Comparison of ENCODE assay signal across 9 mouse cellular contexts in the genomic region with DNA sequence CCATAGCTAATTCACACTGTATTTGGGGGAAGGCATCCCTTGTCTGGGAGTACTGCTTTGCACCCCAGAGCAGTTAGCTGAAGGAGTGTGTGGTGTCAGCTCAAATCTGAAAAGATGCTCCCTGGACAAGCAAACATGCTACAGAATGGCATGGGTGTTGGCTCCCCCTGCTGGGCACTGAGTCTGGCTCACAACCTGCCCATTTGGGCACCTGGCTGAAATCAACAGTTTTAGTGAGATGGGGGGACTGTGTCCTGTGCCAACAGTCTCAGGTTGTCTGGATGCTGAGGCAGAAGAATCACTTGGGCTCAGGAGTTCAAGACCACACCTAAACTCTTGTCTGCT. TPM values are rescaled to one million over a fixed set of nuclear protein-coding genes. Genes with fewer than 3 reads are reported as not detected.
DNase-seq lines count a peak whose midpoint lies in the region; ATAC-seq and TF ChIP-seq lines count a peak whose summit lies in the region.
"Had no signal": no experiment of that assay in that cellular context is flagged by ENCODE, and none has a peak within 500 bp of the region (broad histone marks: within the 10 kb centered on the region; RNA-seq: fewer than 3 reads in every experiment).

No protein-coding gene starts in this region.

- no peak overlapping the region for H3K4me3 ChIP-seq in intestine, embryonic 15.5 days (replicated peaks)
- H3K4me3 ChIP-seq in midbrain, embryonic 10.5 days = no peak overlapping the region
- no peak overlapping the region for H3K4me3 ChIP-seq in small intestine, adult 2 months (ENCODE audit: low read depth, low read length)
- H3K4me3 ChIP-seq: myocyte had no signal

- intact Hi-C loops in left cerebral cortex, postnatal 14 days (cut with DNase I) = loop anchor here (5.0 to 10.0 kb wide), 4 partner anchors 47 to 244 kb away; a partner anchor contains a TSS

- H3K27me3 ChIP-seq in intestine, embryonic 15.5 days (replicated peaks) = no peaks in the 10 kb centered on the region; the same call in 1 of the 2 replicates
- H3K27me3 ChIP-seq in midbrain, embryonic 10.5 days (ENCODE audit: low read depth, poor library complexity, severe bottlenecking) = peaks cover 10% of the 10 kb centered on the region; the same call in 1 of the 2 replicates
- H3K27me3 ChIP-seq in small intestine, adult 2 months (ENCODE audit: control insufficient read depth, insufficient read depth, low read length) = no peaks in the 10 kb centered on the region

- H3K9me3 ChIP-seq in intestine, embryonic 15.5 days = no peaks in the 10 kb centered on the region
- no peaks in the 10 kb centered on the region for H3K9me3 ChIP-seq in midbrain, embryonic 10.5 days (replicated peaks)

- ATAC-seq in frontal cortex, adult (ENCODE audit: low TSS enrichment) = peak; percentile 78; the same call in 1 of the 2 replicates
- peak; percentile 66 for ATAC-seq in intestine, embryonic 15.5 days
- no peak for ATAC-seq in activated CD4-positive, CD25-positive, alpha-beta regulatory T cell, adult 4 months

- no peak overlapping the region for H3K9ac ChIP-seq in intestine, embryonic 15.5 days

- TF ChIP-seq CTCF in small intestine, adult 2 months (IDR thresholded peaks at IDR 0.05; ENCODE audit: extremely low read depth, insufficient read length, insufficient replicate concordance, low read depth, low read length) = peak; percentile 86; the same call in 1 of the 2 replicates

- no peak for TF ChIP-seq POLR2A in small intestine, adult 2 months (IDR thresholded peaks at IDR 0.05; ENCODE audit: low read depth, low read length)

- no peaks in the 10 kb centered on the region for H3K36me3 ChIP-seq in intestine, embryonic 15.5 days
- no peaks in the 10 kb centered on the region for H3K36me3 ChIP-seq in midbrain, embryonic 10.5 days
- H3K36me3 ChIP-seq in small intestine, adult 2 months (ENCODE audit: control insufficient read depth, insufficient read depth, low read length) = no peaks in the 10 kb centered on the region

- no peak overlapping the region for H3K4me2 ChIP-seq in intestine, embryonic 15.5 days (replicated peaks)

- H3K4me1 ChIP-seq in intestine, embryonic 15.5 days (replicated peaks) = no peaks in the 10 kb centered on the region
- H3K4me1 ChIP-seq in midbrain, embryonic 10.5 days = peaks cover 14% of the 10 kb centered on the region
- H3K4me1 ChIP-seq in small intestine, adult 2 months (ENCODE audit: control insufficient read depth, insufficient read depth, insufficient read length, low read length) = no peaks in the 10 kb centered on the region; the same call in 1 of the 2 replicates

- peak; percentile 64 for DNase-seq in R1 (ENCODE audit: low read depth, low spot score)
- peak; percentile 30 to 43 for DNase-seq in cerebellum, adult 18-20 months
- peak; percentile 85 to 86 for DNase-seq in left cerebral cortex, postnatal 14 days (ENCODE audit: low spot score in 2 of 2)
- peak; percentile 61 for DNase-seq in midbrain, embryonic 10.5 days (ENCODE audit: low spot score)

- H3K27ac ChIP-seq in intestine, embryonic 15.5 days = no peak overlapping the region
- H3K27ac ChIP-seq in midbrain, embryonic 10.5 days (replicated peaks) = no peak overlapping the region
- no peak overlapping the region for H3K27ac ChIP-seq in small intestine, adult 2 months (ENCODE audit: insufficient read depth, low read depth, low read length)

RNA-seq across cellular contexts. Expression of a gene that starts 2.1 kb away (rescaled TPM):
- polyA plus RNA-seq in intestine, embryonic 15.5 days (2015; fragmentation: Nextera tagmentation; extraction: Ambion mirVana) = 0.25 and 0.27 TPM in 2 replicates
- total RNA-seq in left cerebral cortex, postnatal 14 days (2021) = not detected
- not detected in 2 replicates for polyA plus RNA-seq in midbrain, embryonic 10.5 days (2016; fragmentation: Nextera tagmentation; extraction: Ambion mirVana)
- polyA plus RNA-seq in small intestine, adult 2 months (2012; rRNA removed) = 0.66 and 2.2 TPM in 2 replicates
- polyA plus RNA-seq in activated CD4-positive, CD25-positive, alpha-beta regulatory T cell, adult 4 months (2017; shearing (Covaris generic)) = under 1 TPM; 0.19 to 0.28 TPM
- polyA plus RNA-seq: myocyte had no signal

RNA-seq across cellular contexts. Expression of a gene that starts 3.3 kb away (rescaled TPM):
- polyA plus RNA-seq in intestine, embryonic 15.5 days (2015; fragmentation: Nextera tagmentation; extraction: Ambion mirVana) = 0.54 and 0.83 TPM in 2 replicates
- total RNA-seq in left cerebral cortex, postnatal 14 days (2021) = under 1 TPM in 1 of 2 experiments, not detected in 1; 0.21 TPM
- not detected in 2 replicates for polyA plus RNA-seq in midbrain, embryonic 10.5 days (2016; fragmentation: Nextera tagmentation; extraction: Ambion mirVana)
- polyA plus RNA-seq in small intestine, adult 2 months (2012; rRNA removed) = 0.90 and 3.5 TPM in 2 replicates
- polyA plus RNA-seq in activated CD4-positive, CD25-positive, alpha-beta regulatory T cell, adult 4 months (2017; shearing (Covaris generic)) = not detected
- polyA plus RNA-seq: myocyte had no signal

RNA-seq across cellular contexts. Expression of a gene that starts 20.9 kb away (rescaled TPM):
- polyA plus RNA-seq in intestine, embryonic 15.5 days (2015; fragmentation: Nextera tagmentation; extraction: Ambion mirVana) = 0.38 and 0.59 TPM in 2 replicates
- not detected for total RNA-seq in left cerebral cortex, postnatal 14 days (2021)
- 0.02 TPM in 1 of 2 replicates, not detected in the other for polyA plus RNA-seq in midbrain, embryonic 10.5 days (2016; fragmentation: Nextera tagmentation; extraction: Ambion mirVana)
- 4.5 and 9.2 TPM in 2 replicates for polyA plus RNA-seq in small intestine, adult 2 months (2012; rRNA removed)
- 1 to 10 TPM; 4.5 to 9.3 TPM for polyA plus RNA-seq in activated CD4-positive, CD25-positive, alpha-beta regulatory T cell, adult 4 months (2017; shearing (Covaris generic))
- polyA plus RNA-seq: myocyte had no signal

RNA-seq across cellular contexts. Expression of a gene that starts 35.7 kb away (rescaled TPM):
- 10.9 and 15.5 TPM in 2 replicates for polyA plus RNA-seq in intestine, embryonic 15.5 days (2015; fragmentation: Nextera tagmentation; extraction: Ambion mirVana)
- total RNA-seq in left cerebral cortex, postnatal 14 days (2021) = under 1 TPM in 1 of 2 experiments, not detected in 1; 0.17 TPM
- not detected in 2 replicates for polyA plus RNA-seq in midbrain, embryonic 10.5 days (2016; fragmentation: Nextera tagmentation; extraction: Ambion mirVana)
- polyA plus RNA-seq in small intestine, adult 2 months (2012; rRNA removed) = 9.1 and 9.5 TPM in 2 replicates
- under 1 TPM; 0.22 to 0.68 TPM for polyA plus RNA-seq in activated CD4-positive, CD25-positive, alpha-beta regulatory T cell, adult 4 months (2017; shearing (Covaris generic))
- polyA plus RNA-seq: myocyte had no signal

RNA-seq across cellular contexts. Expression of a gene that starts 55.4 kb away (rescaled TPM):
- 0.24 and 0.40 TPM in 2 replicates for polyA plus RNA-seq in intestine, embryonic 15.5 days (2015; fragmentation: Nextera tagmentation; extraction: Ambion mirVana)
- 100 to 1,000 TPM; 112 to 195 TPM for total RNA-seq in left cerebral cortex, postnatal 14 days (2021)
- polyA plus RNA-seq in midbrain, embryonic 10.5 days (2016; fragmentation: Nextera tagmentation; extraction: Ambion mirVana) = 0.22 and 0.52 TPM in 2 replicates
- polyA plus RNA-seq in small intestine, adult 2 months (2012; rRNA removed) = 0.48 and 0.52 TPM in 2 replicates
- not detected for polyA plus RNA-seq in activated CD4-positive, CD25-positive, alpha-beta regulatory T cell, adult 4 months (2017; shearing (Covaris generic))
